Mouse (Mus musculus) heart, postnatal 10 days (tissue): ENCODE measurements around the gene Phldb1. TPM values are rescaled to one million over a fixed set of nuclear protein-coding genes. Genes with fewer than 3 reads are reported as not detected.

ENCODE experiments used
- total RNA-seq, 2 experiments: library from RNA; stranded (reverse); gene quantifications; 2 replicates each; pipeline ENCODE4 v1.2.3; 2021

The Phldb1 gene
- total RNA-seq, 2 experiments from 2014 or later: 127 to 130 TPM

Other genes with a start within 250 kb of the Phldb1 start
- gene Cxcr5, start 173.3 kb downstream of the Phldb1 start, total RNA-seq: under 1 TPM; 0.24 to 0.27 TPM
- gene Ddx6, start 130.3 kb downstream of the Phldb1 start, total RNA-seq: 100 to 1,000 TPM in 1 of 2 experiments, 10 to 100 TPM in 1; 96.2 to 104 TPM
- not detected for gene Treh, start 62.0 kb downstream of the Phldb1 start, total RNA-seq
- gene Arcn1, start 32.6 kb upstream of the Phldb1 start, total RNA-seq: 100 to 1,000 TPM; 103 to 114 TPM
- 10 to 100 TPM; 42.6 to 50.5 TPM for gene Ift46, start 32.7 kb upstream of the Phldb1 start, total RNA-seq
- 1 to 10 TPM; 6.7 to 7.4 TPM for gene Tmem25, start 64.1 kb upstream of the Phldb1 start, total RNA-seq
- gene Ttc36, start 67.9 kb upstream of the Phldb1 start, total RNA-seq: 1 to 10 TPM; 1.1 to 1.5 TPM
- 10 to 100 TPM; 25.0 to 30.3 TPM for gene Kmt2a, start 146.1 kb upstream of the Phldb1 start, total RNA-seq
- 1,000 to 10,000 TPM; 1,370 to 1,379 TPM for gene Atp5l, start 185.5 kb upstream of the Phldb1 start, total RNA-seq
- gene Ube4a, start 230.4 kb upstream of the Phldb1 start, total RNA-seq: 10 to 100 TPM; 41.1 to 45.1 TPM
- gene Cd3g, start 245.2 kb upstream of the Phldb1 start, total RNA-seq: 1 to 10 TPM; 1.2 to 1.3 TPM
- gene Cd3d, start 246.6 kb upstream of the Phldb1 start, total RNA-seq: 1 to 10 TPM in 1 of 2 experiments, under 1 TPM in 1; 0.77 to 1.5 TPM